Mouse (Mus musculus): ENCODE results near the gene Zic2.

Gene Zic2

GRCm38 (mm10) chr14:122513511-122514036, 38.3 kb downstream of the Zic2 start:
- DNase-seq = no peak

DNA sequence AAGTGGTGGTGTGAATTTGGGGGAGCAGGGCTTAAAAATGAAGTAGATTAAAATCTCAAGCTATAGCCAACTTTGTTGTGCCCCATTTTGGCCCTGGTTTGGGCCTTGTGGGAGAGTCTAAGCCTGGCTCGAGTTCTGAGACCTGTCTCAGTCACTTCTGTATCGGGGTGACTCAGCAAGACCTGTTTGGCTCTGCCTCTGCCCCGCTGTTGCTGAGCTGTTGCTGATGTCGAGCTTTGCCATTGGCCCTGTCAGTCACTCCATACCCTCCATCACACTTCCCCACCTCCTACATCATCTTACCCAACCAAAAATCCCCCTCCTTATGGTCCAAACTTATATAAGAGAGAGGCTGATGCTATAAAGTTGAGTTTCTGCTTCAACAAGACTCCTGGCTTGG, 53.2 kb downstream of the Zic2 start:
- DNase-seq = no peak
